Mouse (Mus musculus) right cerebral cortex, postnatal 4 days (tissue): ENCODE results near the gene Rai1.

Experiments
- DNase-seq: peaks from one replicate; pipeline ENCODE4 v3.0.0-alpha.2; 2022

The Rai1 gene

DNA sequence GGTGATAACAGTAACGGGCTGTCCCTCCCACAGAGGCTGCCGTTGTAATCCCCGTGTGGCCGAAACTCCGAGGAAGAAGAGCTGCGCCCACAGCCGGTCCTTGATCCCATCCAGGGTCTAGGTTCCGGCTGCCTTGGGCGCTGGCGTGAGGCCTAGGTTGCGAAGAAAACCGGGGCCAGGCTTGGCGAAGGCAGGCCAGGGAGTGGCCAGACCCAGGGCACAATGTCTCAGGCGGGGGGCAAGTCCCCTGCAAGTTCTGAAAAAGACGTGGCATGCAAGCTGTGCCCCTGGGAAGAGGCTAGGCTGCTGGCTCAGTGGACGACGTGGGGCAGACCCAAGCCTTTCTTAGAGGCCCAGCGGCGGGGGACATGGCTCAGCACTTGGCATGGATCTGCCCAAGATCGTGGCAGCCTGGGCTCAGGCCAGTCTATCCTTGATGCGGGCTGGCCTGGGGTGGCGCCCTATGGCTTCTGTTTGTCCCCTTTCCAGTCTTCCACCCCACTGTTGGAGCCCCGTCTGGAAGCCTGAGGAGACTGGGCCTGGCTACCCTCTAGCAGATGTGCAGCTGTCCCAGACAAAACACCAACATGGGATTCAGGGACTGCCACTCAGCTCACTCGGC lies 93.3 kb downstream of the Rai1 start:
- DNase-seq: no peak

DNA sequence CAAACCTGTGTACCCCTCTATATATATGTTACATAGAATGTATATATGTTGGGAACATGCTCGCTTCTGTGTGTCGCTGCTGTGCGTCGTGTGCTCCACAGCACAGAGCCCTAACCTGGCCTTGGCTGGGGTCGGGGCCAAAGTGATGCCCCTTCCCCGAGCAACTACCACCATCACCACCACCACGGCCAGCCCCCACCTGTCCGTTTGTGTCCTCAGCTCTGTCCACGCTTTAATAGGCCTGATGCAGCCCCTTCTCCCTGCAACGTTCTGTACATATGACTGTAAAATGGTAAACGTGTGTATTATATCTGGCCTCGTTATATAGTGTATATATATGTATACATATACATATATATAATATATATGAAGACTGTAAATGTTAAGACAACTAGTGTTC lies 93.8 kb downstream of the Rai1 start:
- DNase-seq: no peak

DNA sequence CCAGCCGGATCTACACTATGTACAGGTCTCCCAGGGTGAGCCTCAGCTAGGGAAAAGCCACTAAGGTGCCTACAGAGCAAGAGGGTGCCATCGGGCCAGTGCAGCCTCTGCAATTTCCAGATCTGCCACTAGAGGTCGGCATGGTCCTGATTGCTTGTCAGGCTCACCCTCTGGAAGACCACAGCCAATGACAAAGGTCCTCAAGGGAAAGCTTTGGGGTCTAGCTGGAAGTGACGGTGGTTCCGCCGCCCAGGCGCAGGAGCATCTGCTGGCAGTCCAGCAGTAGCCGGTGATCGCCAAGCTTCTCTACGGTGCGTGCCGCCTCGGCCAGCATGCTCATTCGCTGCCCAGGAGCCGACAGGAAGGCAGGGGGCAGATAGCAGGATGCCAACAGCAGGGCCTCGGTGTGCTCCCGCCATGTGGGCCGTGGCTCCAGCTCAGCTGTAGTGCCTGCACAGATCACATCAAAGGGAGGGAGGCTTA lies 94.9 kb downstream of the Rai1 start:
- peak; percentile 96 for DNase-seq

DNA sequence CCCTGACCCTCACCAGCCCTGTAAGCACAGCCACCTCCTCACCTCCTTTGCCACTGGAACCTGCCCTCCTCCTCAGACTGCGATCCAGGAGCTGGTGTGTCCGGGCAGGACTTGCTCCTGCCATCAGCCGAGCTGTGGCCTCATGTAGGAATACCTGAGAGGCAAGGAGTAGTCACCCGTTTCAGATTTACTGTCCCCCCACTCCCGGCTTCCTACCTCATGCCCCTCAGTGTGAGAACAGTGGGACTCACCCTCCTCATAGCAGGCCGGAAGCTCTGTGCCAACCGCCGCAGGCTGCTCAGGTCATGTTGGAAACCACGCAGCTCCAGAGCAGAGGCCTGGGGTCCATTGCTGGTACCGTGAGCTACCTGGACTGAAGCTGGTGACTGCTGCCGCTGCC lies 95.6 kb downstream of the Rai1 start:
- no peak for DNase-seq

DNA sequence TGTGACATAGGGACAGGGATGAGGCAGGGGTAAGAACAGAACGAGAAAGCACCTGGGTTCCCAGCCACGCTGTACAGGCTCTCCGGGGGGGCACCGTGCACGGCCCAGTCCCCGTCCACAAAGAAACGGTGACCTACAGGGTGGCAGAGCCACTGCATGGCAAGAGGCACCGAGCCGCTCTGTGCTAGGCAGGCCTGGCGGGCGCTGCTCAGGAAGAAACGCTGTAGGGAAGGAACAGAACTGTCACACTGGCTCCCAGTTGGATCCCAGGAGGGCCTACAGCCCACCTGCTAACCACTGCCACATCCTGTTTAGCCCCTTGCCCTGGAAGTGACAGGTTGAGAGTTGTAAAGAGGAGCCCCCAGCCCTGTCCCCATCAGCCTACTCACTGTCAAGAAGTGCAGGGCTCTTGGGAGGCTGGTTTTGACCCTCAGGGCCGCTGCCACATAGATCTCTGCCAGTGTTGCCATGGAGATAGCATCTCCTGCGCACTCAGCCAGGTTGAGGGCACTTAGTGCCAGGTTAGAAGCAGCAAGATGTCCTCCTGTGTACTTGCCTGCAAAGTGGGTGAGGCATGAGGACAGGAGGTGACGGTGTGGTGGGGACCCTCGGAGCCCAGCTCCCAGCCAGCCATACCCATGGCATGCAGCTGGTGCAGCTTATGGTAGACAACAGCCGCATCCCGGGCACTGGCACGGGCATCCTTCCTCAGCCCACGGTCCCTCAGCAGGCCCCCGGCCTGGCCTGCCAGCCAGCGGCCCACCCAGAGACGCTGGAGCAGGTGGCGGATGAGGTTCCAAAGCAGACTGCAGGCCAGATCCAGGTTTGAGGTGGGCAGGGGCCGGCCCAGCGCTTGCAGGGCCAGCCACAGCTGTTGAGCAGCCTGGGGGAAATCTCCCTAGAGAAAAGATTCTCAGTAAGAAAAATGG lies 98.2 kb downstream of the Rai1 start:
- DNase-seq: no peak

DNA sequence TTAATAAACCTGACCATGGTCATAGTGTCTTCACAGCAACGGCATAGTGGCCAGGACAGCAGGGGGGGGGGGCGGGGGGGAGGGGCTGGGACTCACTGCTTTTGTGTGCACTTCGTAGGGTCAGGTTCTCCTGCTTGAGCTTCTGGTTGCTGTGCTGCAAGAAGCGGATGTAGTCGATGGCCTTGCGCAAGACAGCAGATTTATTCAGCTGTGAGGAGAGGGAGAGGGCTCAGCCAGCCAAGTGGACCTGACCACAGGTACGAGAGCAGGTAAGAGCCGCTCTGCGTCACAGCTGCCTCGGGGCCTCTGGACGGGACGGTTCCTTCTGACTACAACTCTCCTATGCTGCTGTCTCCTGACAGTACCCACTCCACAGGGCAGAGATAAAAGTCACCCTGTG lies 100.2 kb downstream of the Rai1 start:
- no peak for DNase-seq

DNA sequence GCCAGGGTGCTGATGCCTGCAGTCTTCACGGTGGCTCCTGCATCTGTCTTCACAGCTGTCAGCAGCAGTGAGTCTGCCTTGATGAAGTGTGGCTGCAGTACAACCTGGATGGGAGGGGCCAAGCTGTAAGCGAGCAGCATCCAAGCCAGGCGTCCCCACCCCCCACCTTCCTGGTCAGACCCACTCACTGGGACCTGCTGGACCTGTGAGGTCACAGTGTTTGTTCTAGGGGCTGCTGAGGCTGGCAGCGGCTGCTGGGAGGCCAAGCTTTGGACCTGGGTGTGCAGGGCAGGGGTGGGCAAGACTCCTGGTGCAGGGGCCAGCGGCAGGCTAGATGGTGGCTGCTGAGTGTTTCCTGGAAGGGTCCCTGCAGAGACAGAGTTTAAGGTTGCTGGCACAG lies 101.4 kb downstream of the Rai1 start:
- no peak for DNase-seq

DNA sequence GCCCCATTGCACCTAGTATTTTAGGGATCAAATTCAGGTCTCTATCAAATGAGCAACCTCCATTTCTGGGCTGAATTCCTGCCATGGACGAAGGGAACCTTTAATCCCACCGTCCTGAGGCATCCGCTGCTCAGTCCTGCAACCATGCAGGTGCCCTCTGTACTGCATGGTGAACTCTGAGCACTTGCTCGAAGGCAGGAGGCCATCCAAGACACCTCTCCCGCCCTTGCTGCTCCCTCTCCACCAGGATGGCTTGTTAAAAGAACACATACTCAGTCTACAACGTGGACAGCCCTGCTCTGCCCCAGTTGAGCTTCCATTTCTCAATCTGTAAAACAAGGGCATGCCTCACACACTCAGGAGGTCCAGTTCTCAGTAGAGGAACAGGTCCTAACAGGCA lies 103.4 kb downstream of the Rai1 start:
- DNase-seq: no peak

DNA sequence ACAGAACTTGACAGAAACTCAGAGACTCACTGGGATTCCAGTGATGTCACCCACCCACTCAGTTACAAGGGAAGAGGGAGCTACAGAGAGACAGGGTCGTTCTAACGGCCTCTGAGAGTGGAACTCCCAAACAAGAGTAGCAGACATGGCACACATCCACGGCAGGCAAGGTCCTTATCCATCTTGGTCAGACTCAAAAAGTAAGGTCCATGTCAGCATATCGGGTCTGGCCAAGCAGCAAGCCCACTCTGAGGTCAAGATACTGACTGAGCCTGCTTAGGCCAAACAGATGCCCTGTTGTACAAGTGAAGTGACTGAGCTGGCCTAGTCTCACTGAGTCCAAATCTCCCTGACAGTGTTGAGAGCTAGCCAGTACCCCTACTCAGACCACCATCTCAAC lies 103.9 kb downstream of the Rai1 start:
- DNase-seq: no peak

DNA sequence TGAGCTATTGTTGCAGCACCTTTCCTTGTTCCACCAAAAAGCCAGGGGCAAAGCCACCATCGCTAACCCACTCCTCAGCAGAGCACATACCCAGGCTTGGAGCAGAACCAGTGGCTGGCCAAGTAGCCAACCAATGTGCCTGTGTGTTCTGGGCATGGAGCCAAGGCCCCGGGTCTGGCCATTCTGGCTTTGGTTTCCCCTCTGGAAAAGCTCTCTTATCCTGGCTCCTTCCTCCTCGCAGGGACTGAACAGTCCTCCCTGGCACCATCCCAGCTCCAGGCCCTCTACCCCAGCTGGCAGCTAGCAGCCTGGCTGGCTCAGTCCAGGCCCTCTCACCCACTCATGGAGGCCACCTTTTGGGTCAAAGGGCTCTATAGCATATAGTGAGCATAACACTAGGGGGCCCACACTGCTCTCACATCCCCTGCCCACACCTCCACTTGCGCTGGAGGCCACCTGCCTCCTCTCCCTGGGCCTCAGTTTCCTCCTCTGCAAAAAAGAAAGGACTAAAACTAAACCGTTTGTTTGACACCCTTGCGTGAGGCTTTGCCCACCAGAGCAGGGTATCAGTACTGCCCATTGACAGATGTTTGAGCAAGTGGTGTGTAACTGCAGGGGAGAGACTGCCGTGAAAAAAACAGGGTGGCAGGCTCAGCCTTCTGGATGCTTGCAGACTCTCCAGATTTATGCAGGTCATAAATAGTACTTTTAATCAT lies 104.6 kb downstream of the Rai1 start:
- peak; percentile 89 for DNase-seq

DNA sequence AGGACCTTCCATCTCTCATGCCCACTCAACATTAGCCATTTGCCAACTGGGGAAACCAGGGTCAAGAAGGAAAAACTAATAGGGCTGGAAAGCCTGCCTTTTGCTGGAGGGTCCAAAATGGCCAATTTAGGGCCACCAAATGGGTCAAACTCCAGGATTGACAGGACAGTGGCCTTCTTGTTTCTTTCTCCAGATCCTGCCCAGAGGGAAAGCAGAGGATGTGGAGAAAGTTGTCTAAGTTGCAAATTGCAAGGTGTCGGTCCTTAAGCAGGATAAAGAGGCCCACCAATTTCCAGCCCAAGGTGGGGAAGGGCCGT lies 105.1 kb downstream of the Rai1 start:
- DNase-seq: no peak

DNA sequence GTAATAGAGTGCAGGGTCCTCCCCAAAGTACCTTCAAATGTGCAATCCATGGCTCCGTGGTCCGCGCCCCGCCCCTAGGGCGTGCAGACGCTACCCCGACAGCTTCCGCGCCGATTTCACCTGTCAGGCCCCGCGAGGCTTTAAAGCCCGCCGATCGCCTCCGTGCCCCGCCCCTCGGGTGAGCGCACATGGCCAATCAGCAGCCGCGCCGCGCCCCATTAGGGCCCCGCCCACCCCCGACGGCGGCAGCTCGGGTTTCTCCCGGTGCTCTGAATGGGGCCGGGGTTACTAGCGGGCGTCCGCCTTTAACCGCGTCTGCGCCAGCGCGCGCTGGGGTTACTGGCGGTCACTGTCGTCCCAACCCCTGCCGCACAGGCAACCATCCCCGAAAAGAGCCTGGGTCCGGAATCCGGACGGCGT lies 105.5 kb downstream of the Rai1 start:
- peak; percentile 86 for DNase-seq

DNA sequence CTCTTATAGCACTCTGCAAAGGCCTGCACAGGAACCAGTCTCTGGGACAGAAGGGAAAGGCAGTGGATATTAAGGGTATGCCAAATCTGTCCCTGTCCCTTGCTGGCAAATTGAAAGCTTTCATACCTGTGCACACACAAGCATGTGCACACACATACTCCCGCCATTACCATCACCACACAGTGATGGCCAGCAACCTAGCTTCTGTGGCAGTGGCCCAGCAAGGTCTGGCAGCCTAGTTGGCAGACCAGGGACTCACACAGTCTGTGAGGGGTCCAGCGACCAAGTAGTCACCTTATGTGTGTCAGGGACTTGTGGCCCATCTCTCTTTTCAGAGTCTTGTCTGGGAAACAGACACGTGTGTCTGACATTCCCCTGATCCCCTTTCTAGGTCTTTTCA lies 106.3 kb downstream of the Rai1 start:
- no peak for DNase-seq

DNA sequence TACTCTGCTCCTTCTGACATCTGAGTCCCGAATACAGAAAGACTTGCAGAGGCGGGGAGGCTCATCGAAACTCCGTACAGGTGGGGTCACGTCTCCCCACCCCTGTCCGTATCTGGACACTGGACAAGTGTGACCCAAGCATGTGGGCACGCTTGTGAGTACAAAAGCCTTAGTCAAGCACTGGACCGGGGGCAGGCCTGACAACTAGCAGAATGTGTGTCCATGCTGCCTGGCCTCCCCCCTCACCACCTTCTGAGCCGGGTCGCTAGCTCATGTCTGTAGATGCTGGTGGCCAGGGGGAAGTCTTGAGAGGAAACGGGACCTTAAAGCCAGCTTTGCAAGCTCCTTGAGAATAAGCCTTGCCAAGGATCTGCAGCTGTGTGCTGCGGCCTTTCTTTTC lies 106.9 kb downstream of the Rai1 start:
- no peak for DNase-seq

DNA sequence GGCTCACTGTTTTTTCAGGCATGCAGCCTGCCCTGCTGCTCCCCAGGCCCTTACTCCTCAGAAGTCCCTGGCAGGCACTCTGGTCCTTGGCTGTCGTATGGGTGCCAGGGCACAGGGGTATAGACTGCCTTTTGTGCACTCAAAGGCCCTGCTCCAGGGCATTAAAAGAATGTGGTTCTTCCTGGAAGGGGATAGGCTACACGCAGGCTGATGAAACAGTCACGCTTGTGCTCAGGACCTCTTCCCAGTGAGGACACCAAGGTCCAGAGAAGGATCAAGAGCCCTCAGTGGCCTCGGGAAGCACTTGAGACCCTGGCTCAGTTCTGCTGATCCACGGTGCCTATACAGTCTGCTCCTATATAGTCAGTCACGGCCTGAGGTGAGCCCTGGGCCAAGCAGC lies 108.5 kb downstream of the Rai1 start:
- DNase-seq: no peak

DNA sequence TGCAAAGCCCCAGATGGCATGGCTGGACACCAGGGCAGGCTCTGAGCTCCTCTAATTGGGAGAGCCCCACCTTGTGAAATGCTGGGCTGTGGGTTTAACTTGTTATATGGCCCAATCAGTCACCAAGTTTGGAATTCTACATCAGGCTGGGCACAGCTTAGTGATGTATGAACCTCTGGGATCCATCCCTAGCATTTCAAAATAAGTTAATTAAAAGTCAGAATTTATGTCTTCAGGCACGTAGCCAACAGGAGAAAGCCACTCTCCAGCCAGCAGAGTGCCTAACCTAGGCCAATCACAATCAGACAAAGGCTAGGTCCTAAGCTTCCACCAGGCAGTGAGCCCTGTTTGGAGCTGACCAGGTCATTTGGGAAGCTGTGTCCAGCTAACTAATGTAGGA lies 111.9 kb downstream of the Rai1 start:
- no peak for DNase-seq

DNA sequence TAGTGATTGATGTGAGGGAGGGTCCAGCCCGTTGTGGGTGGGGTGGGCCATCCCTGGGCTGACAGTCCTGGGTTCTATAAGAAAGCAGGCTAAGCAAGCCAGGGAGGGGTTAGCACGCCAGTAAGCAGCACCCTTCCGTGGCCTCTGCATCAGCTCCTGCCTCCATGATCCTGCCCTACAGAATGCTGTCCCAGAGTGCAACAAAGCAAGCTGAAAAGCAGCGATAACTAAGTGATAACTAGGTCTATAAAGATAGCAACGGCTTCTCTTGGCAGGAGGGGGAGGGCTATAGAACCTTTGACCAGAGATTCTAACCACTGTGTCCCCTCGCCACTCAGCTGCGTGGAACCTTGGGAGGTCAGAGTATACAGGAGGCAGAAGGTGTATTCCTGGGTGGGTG lies 112.7 kb downstream of the Rai1 start:
- DNase-seq: no peak

DNA sequence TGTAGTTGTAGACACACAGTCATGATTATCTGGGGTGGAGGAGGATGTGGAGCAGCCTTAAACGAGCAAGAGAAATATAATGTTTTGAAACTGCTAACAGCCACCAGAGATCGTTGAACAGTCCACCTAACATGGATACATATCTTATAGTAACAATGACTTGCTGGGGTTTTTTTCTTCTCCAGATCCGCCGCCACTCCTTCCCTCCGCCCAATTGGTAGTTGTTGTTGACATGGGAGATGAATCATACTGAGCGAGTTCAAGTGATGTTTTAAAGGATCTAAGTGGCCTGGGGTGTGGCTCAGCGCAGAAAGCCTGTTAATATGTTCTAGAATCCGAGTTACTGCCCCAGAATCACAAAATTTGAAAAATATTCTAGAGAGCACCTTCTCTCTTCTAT lies 114.8 kb downstream of the Rai1 start:
- no peak for DNase-seq

DNA sequence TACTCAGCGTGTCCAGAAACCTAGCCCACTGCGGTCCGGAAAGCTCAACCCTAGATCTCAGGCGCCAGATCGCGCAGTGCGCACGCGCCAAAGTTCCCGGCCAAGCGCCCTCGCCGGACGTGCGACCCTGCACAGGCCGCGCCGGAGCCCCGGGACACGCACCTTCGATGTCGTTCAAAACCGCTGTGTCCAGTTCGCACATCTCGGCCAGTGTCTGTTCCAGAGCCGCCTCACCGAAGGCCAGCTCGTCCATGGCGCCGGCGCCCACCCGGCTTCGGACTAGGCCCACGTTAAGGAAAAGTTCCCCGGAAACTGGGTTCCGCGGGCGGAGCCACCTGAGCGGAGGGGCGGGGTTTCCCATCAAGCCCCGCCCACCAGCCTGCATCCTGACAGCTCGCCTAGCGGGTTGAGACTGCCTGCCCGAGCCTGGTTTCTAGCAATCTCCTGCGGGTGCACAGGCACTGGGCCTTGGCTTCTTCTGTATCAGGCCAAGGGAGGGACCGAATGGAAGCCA lies 115.5 kb downstream of the Rai1 start:
- peak; percentile 81 for DNase-seq

DNA sequence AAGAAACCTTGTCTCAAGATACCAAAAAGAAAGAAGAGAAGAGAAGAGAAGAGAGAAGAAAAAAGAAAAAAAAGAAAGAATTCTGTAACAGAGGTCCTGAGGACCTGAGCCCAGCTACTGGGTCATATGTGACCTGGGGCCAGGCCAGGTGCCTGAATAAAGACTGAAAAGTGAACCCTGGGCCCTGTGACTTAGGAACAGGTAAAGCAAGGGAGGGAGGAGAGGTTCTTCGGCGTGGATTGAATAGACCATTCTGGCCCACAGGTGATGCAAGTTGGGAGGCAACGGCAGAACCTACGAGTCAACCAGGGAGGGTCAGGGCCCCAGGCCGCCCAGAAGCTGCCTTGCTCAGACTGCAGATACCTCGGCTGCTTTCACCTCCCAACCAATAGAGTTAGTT lies 116.6 kb downstream of the Rai1 start:
- DNase-seq: no peak

DNA sequence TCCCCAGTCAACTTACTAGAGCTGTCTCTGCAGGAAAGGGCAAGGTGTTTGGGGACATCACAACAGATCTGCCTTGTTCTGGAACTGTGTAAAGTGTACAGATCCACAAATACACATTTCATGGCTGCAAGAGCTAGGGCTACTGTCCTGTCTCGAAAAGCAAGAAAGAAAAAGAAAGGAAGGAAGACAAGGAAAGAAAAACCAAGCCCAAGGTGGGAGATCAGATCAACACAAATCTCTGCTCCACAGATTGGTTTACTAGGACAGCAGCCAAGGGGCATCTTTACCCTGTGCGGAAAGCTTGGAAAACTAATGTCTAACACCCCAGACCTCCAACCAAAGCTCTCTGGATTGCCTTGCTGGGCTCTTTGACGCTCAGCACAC lies 117.3 kb downstream of the Rai1 start:
- no peak for DNase-seq

DNA sequence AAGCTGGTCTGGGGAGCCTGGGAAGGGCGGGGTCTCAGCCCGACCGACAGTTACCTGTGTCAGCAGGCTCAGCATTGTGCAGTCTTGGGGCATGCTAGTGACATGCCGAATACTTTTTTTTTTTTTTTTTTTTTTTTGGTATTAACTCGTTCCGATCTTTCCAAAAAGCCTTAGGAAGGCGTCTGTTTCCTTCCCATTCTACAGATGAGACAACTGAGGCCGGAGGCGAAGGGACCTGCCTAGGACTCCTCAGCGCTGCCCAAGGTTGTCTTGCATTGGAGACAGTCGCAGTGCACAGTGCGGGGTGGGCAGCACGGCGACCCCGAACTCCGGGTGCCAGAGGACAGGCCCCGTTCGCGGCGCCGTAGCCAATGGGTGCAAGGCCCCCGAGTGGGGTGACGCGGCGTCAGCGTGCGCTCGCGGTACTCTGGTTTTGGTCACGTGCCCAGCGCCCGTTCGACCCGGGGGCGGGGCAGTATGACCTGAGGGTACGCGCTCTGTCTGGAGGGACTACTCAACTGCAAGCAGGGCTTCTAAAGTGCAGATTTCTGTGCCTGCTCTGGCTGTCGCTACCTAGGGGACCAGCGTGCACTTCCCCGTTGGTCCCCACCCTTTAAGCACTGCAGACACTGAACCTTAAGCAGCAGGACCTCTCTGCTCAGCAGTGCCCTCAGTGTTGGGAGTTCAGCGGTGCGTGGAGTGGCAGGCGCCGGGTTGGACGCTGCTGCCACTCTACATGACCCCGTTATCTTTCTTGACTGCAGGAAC lies 117.8 kb downstream of the Rai1 start, which contains the start of gene Srebf1:
Srebf1 (minus strand) TSS at position 113 of the 768 bp plus-strand sequence.
- DNase-seq: peak; percentile 68

DNA sequence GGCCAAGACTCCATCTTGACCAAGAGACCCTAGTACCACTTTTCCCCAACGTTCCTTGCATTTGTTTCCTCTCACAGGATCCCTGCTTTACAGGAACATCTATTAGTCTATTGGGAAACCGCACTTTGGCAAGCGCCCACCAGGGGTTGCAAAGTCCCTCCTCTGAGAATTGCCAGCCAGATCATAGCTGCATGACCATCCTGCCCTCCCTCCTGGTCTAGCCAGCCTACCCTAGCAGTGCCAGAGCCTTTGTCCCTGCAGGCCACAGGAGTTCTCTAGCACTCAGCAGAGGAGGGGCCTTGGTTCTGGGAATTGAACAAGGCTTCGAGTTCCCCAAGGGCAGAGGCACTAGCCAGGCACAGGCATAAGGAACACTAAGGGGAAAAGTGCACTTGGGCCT lies 119.9 kb downstream of the Rai1 start:
- DNase-seq: no peak
